Mouse (Mus musculus) heart, embryonic 15.5 days (tissue): ENCODE measurements around the gene Rsph6a. TPM values are rescaled to one million over a fixed set of nuclear protein-coding genes. Genes with fewer than 3 reads are reported as not detected.

Experiments
- ATAC-seq: fragments of 200-750 bp; cut with Nextera tagmentation; replicated peaks from 2 replicates; pipeline ENCODE4 v1.8.0; 2017; ENCODE audit warnings: low read depth, moderate TSS enrichment; ENCODE audit not compliant: insufficient number of reproducible peaks, insufficient read depth, low FRiP score
- H3K27ac ChIP-seq: fragments of 300-500 bp; sonication (generic); 2 replicates; pipeline ENCODE4 v1.5.1; 2015; ENCODE audit warnings: mild to moderate bottlenecking, inconsistent platforms
- H3K27me3 ChIP-seq: fragments of 300-500 bp; sonication (generic); 2 replicates; pipeline ENCODE4 v1.6.1; 2015; ENCODE audit warnings: inconsistent platforms
- H3K36me3 ChIP-seq: fragments of 300-500 bp; sonication (generic); 2 replicates; pipeline ENCODE4 v1.6.1; 2015; ENCODE audit warnings: mild to moderate bottlenecking, inconsistent platforms
- H3K4me1 ChIP-seq: fragments of 300-500 bp; sonication (generic); replicated peaks from 2 replicates; pipeline ENCODE4 v1.6.1; 2015; ENCODE audit warnings: inconsistent platforms
- H3K4me2 ChIP-seq: fragments of 300-500 bp; sonication (generic); 2 replicates; pipeline ENCODE4 v1.6.1; 2015; ENCODE audit warnings: inconsistent platforms, mild to moderate bottlenecking, moderate library complexity
- H3K4me3 ChIP-seq: fragments of 300-500 bp; sonication (generic); 2 replicates; pipeline ENCODE4 v1.5.1; 2015; ENCODE audit warnings: mild to moderate bottlenecking, inconsistent platforms
- H3K9ac ChIP-seq: fragments of 300-500 bp; sonication (generic); 2 replicates; pipeline ENCODE4 v1.6.1; 2015; ENCODE audit warnings: mild to moderate bottlenecking, inconsistent platforms
- H3K9me3 ChIP-seq: fragments of 300-500 bp; sonication (generic); replicated peaks from 2 replicates; pipeline ENCODE4 v1.6.1; 2016; ENCODE audit warnings: inconsistent platforms
- WGBS: fragments of 180-500 bp; shearing (Covaris S2); methylation state at CpG from one replicate; pipeline ENCODE4 v1.1.7; 2015; ENCODE audit warnings: mixed read lengths; 5-methylcytosine and 5-hydroxymethylcytosine counted together
- polyA plus RNA-seq: library from polyadenylated mRNA; unstranded; fragments of >200 nt; fragmentation: Nextera tagmentation; extraction: Ambion mirVana; gene quantifications from 2 replicates; pipeline ENCODE4 v1.2.1, GENCODE M21; 2015

Gene Rsph6a
- polyA plus RNA-seq, 1 experiment from 2014 or later, result not detected

GRCm38 (mm10) chr7:19093174-19093521 is 38.7 kb downstream of the Rsph6a start:
- Histone ChIP-seq H3K27me3 (0 out of 2 replicates have a peak, but pooled peaks cover 3% of the 10 kb centered on the region), H3K36me3 (peaks cover 32% of the 10 kb centered on the region), H3K9ac (peak overlapping the region; percentile 48; the same call in 1 of the 2 replicates), H3K27ac (peak overlapping the region; percentile 97), H3K9me3 (no peaks in the 10 kb centered on the region), H3K4me2 (peak overlapping the region; percentile 96), H3K4me1 (peaks cover 52% of the 10 kb centered on the region), H3K4me3 (peak overlapping the region; percentile 85)
- WGBS, result 0% methylated on average over 14 of the region's 15 CpGs
- ATAC-seq, result peak; percentile 60

GRCm38 (mm10) chr7:19093537-19094385 is 39.3 kb downstream of the Rsph6a start:
- 0 out of 2 replicates have a peak, but pooled peaks cover 3% of the 10 kb centered on the region for H3K27me3 ChIP-seq
- peak overlapping the region; percentile 93 for H3K9ac ChIP-seq
- WGBS, result under 1% methylated on average over 45 of the region's 45 CpGs
- peak overlapping the region; percentile 85 for H3K4me3 ChIP-seq
- no peaks in the 10 kb centered on the region for H3K9me3 ChIP-seq
- H3K27ac ChIP-seq, result peak overlapping the region; percentile 97
- peaks cover 48% of the 10 kb centered on the region for H3K4me1 ChIP-seq
- peak overlapping the region; percentile 96 for H3K4me2 ChIP-seq
- ATAC-seq, result peak; percentile 82
- peaks cover 25% of the 10 kb centered on the region; the same call in 1 of the 2 replicates for H3K36me3 ChIP-seq

GRCm38 (mm10) chr7:19094471-19094825 is 40.0 kb downstream of the Rsph6a start, which contains the start of gene Six5:
TSS of gene Six5 (plus strand) at chr7:19094594.
- Histone ChIP-seq H3K27me3 (0 out of 2 replicates have a peak, but pooled peaks cover 3% of the 10 kb centered on the region), H3K9me3 (no peaks in the 10 kb centered on the region), H3K36me3 (peaks cover 21% of the 10 kb centered on the region; the same call in 1 of the 2 replicates), H3K27ac (peak within 1 kb of the TSS; percentile 97), H3K4me2 (peak within 1 kb of the TSS; percentile 96), H3K4me1 (peaks cover 45% of the 10 kb centered on the region), H3K4me3 (peak within 1 kb of the TSS; percentile 85), H3K9ac (peak within 1 kb of the TSS; percentile 93)
- WGBS, result 2% methylated on average over 24 of the region's 36 CpGs
- ATAC-seq, result peak; percentile 4; the same call in 1 of the 2 replicates

GRCm38 (mm10) chr7:19094826-19095750 is 40.6 kb downstream of the Rsph6a start:
- no peak for ATAC-seq
- peaks cover 45% of the 10 kb centered on the region for H3K4me1 ChIP-seq
- under 1% methylated on average over 84 of the region's 87 CpGs for WGBS
- peaks cover 15% of the 10 kb centered on the region; the same call in 1 of the 2 replicates for H3K36me3 ChIP-seq
- peak overlapping the region; percentile 96 for H3K4me2 ChIP-seq
- H3K9me3 ChIP-seq, result no peaks in the 10 kb centered on the region
- 0 out of 2 replicates have a peak, but pooled peaks cover 3% of the 10 kb centered on the region for H3K27me3 ChIP-seq
- H3K4me3 ChIP-seq, result peak overlapping the region; percentile 85
- H3K9ac ChIP-seq, result peak overlapping the region; percentile 93
- H3K27ac ChIP-seq, result peak overlapping the region; percentile 97

GRCm38 (mm10) chr7:19095751-19096110 is 41.2 kb downstream of the Rsph6a start:
- WGBS, result under 1% methylated on average over 19 of the region's 19 CpGs
- Histone ChIP-seq H3K4me3 (peak overlapping the region; percentile 85), H3K27ac (peak overlapping the region; percentile 97), H3K4me1 (peaks cover 45% of the 10 kb centered on the region), H3K4me2 (peak overlapping the region; percentile 96), H3K9me3 (no peaks in the 10 kb centered on the region), H3K9ac (peak overlapping the region; percentile 93), H3K27me3 (0 out of 2 replicates have a peak, but pooled peaks cover under 1% of the 10 kb centered on the region), H3K36me3 (peaks cover 8% of the 10 kb centered on the region; the same call in 1 of the 2 replicates)
- ATAC-seq, result no peak

GRCm38 (mm10) chr7:19096421-19096976 is 42.0 kb downstream of the Rsph6a start:
- Histone ChIP-seq H3K4me3 (peak overlapping the region; percentile 85), H3K9me3 (no peaks in the 10 kb centered on the region), H3K27me3 (no peaks in the 10 kb centered on the region), H3K4me2 (peak overlapping the region; percentile 96), H3K4me1 (peaks cover 44% of the 10 kb centered on the region), H3K9ac (peak overlapping the region; percentile 93), H3K36me3 (peaks cover 7% of the 10 kb centered on the region; the same call in 1 of the 2 replicates), H3K27ac (peak overlapping the region; percentile 97)
- WGBS, result 55% methylated on average over 5 of the region's 5 CpGs
- no peak for ATAC-seq

GRCm38 (mm10) chr7:19097217-19097616 is 42.7 kb downstream of the Rsph6a start:
- Histone ChIP-seq H3K4me3 (0 out of 2 replicates have a peak overlapping the region, but pooled peaks have one; percentile 85), H3K27me3 (no peaks in the 10 kb centered on the region), H3K36me3 (peaks cover 7% of the 10 kb centered on the region; the same call in 1 of the 2 replicates), H3K4me1 (peaks cover 37% of the 10 kb centered on the region), H3K27ac (0 out of 2 replicates have a peak overlapping the region, but pooled peaks have one; percentile 4), H3K4me2 (no peak overlapping the region; the same call in 1 of the 2 replicates), H3K9ac (peak overlapping the region; percentile 93), H3K9me3 (no peaks in the 10 kb centered on the region)
- no peak for ATAC-seq
- 33% methylated on average over 2 of the region's 2 CpGs for WGBS

GRCm38 (mm10) chr7:19097863-19098262 is 43.4 kb downstream of the Rsph6a start:
- Histone ChIP-seq H3K4me2 (no peak overlapping the region), H3K9me3 (no peaks in the 10 kb centered on the region), H3K4me3 (no peak overlapping the region), H3K4me1 (peaks cover 31% of the 10 kb centered on the region), H3K36me3 (peaks cover 7% of the 10 kb centered on the region; the same call in 1 of the 2 replicates), H3K27me3 (no peaks in the 10 kb centered on the region), H3K27ac (no peak overlapping the region), H3K9ac (no peak overlapping the region)
- no peak for ATAC-seq

- WGBS, result 80% methylated on average over 7 of the region's 7 CpGs
- Histone ChIP-seq H3K4me1 (peaks cover 23% of the 10 kb centered on the region), H3K9me3 (no peaks in the 10 kb centered on the region), H3K36me3 (peaks cover 7% of the 10 kb centered on the region; the same call in 1 of the 2 replicates), H3K9ac (no peak overlapping the region), H3K27me3 (no peaks in the 10 kb centered on the region), H3K4me2 (no peak overlapping the region), H3K4me3 (no peak overlapping the region), H3K27ac (no peak overlapping the region)
- ATAC-seq, result no peak
Observed at GRCm38 (mm10) chr7:19098811-19099210, 44.3 kb downstream of the Rsph6a start.

- Histone ChIP-seq H3K27ac (no peak overlapping the region), H3K4me3 (no peak overlapping the region), H3K36me3 (peaks cover 7% of the 10 kb centered on the region; the same call in 1 of the 2 replicates), H3K4me2 (no peak overlapping the region), H3K4me1 (peaks cover 23% of the 10 kb centered on the region), H3K9ac (no peak overlapping the region), H3K9me3 (no peaks in the 10 kb centered on the region), H3K27me3 (no peaks in the 10 kb centered on the region)
- WGBS, result 81% methylated on average over 1 of the region's 1 CpGs
- no peak for ATAC-seq
Observed at GRCm38 (mm10) chr7:19100290-19100689, 45.8 kb downstream of the Rsph6a start.
